7 mouse cellular contexts compared by ENCODE assay signal in the genomic region with DNA sequence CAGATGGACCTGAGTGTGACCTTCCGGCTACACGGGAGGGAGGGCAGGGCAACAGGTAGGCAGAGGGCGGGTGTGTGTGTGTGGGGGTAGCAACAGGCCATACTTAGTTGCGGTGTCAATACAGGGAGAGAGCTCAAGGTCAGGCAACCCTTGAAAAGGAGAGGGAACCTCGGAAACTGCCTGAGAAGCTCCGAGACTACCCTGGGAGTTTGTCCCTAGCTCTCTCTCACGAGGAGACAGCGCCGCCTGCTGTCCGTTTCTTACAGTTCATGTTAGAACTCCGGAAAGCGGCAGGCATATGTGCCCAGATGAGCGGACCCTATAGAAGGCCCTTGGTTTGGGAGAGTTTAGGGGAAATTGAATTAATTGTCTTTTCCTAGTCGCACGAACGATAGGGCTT. TPM values are rescaled to one million over a fixed set of nuclear protein-coding genes. Genes with fewer than 3 reads are reported as not detected.
A peak's percentile ranks its signal among the peaks of the same experiment; 100 is the strongest.
DNase-seq lines count a peak whose midpoint lies in the region; ATAC-seq lines count a peak whose summit lies in the region.

No protein-coding gene starts in this region.

- H3K9ac ChIP-seq in midbrain, embryonic 13.5 days (replicated peaks), result no peak overlapping the region

- ATAC-seq in granulocyte monocyte progenitor cell, adult 5-6 weeks (replicated peaks; ENCODE audit: poor library complexity, severe bottlenecking), result peak; percentile 79
- peak; percentile 66 for ATAC-seq in midbrain, embryonic 13.5 days

- H3K4me2 ChIP-seq in midbrain, embryonic 13.5 days (replicated peaks), result no peak overlapping the region

- no peaks in the 10 kb centered on the region for H3K4me1 ChIP-seq in midbrain, embryonic 13.5 days (replicated peaks)

- no peaks in the 10 kb centered on the region for H3K9me3 ChIP-seq in midbrain, embryonic 13.5 days

- peaks cover 64% of the 10 kb centered on the region for H3K27me3 ChIP-seq in midbrain, embryonic 13.5 days

- H3K4me3 ChIP-seq in midbrain, embryonic 13.5 days (replicated peaks), result no peak overlapping the region

- 5% methylated on average over 16 of the region's 16 CpGs for WGBS in midbrain, embryonic 13.5 days

- no peak overlapping the region for H3K27ac ChIP-seq in midbrain, embryonic 13.5 days

- intact Hi-C loops in left cerebral cortex, postnatal 4 days (cut with DNase I), result loop anchor here (2.0 to 5.0 kb wide), 2 partner anchors 272 to 410 kb away; no protein-coding TSS in a partner anchor

- peak; percentile 81 to 89 for DNase-seq in adrenal gland, adult 18-20 months (ENCODE audit: low spot score in 2 of 2)
- peak; percentile 96 for DNase-seq in embryo, embryonic 10.5 days (ENCODE audit: low spot score)
- DNase-seq in kidney, adult 11 months, result peak; percentile 51
- peak; percentile 89 for DNase-seq in left cerebral cortex, postnatal 4 days
- peak; percentile 47 to 74 for DNase-seq in spleen, adult 18-20 months

- H3K36me3 ChIP-seq in midbrain, embryonic 13.5 days, result peaks cover 12% of the 10 kb centered on the region

RNA-seq across cellular contexts. Expression of a gene that starts 8.4 kb away (rescaled TPM):
- total RNA-seq in adrenal gland, adult 18-20 months (2021), result under 1 TPM; 0.36 to 0.38 TPM
- not detected in 2 replicates for total RNA-seq in granulocyte monocyte progenitor cell, adult 5-6 weeks (2014; fragmentation: Nextera tagmentation)
- total RNA-seq in granulocyte monocyte progenitor cell, adult 5-6 weeks (2017), result not detected in 2 replicates
- total RNA-seq in left cerebral cortex, postnatal 4 days (2021), result 1 to 10 TPM; 1.7 TPM
- 0.39 and 0.71 TPM in 2 replicates for polyA plus RNA-seq in midbrain, embryonic 13.5 days (2015; fragmentation: Nextera tagmentation; extraction: Ambion mirVana)

RNA-seq across cellular contexts. Expression of a gene that starts 15.6 kb away (rescaled TPM):
- 10 to 100 TPM; 28.4 to 30.6 TPM for total RNA-seq in adrenal gland, adult 18-20 months (2021)
- 38.9 and 45.1 TPM in 2 replicates for total RNA-seq in granulocyte monocyte progenitor cell, adult 5-6 weeks (2014; fragmentation: Nextera tagmentation)
- total RNA-seq in granulocyte monocyte progenitor cell, adult 5-6 weeks (2017), result 14.9 and 16.4 TPM in 2 replicates
- total RNA-seq in left cerebral cortex, postnatal 4 days (2021), result 10 to 100 TPM; 23.2 to 26.6 TPM
- 57.8 and 60.7 TPM in 2 replicates for polyA plus RNA-seq in midbrain, embryonic 13.5 days (2015; fragmentation: Nextera tagmentation; extraction: Ambion mirVana)

RNA-seq across cellular contexts. Expression of a gene that starts 23.3 kb away (rescaled TPM):
- total RNA-seq in adrenal gland, adult 18-20 months (2021), result 1 to 10 TPM; 2.8 to 4.1 TPM
- total RNA-seq in granulocyte monocyte progenitor cell, adult 5-6 weeks (2014; fragmentation: Nextera tagmentation), result not detected in 2 replicates
- not detected in 2 replicates for total RNA-seq in granulocyte monocyte progenitor cell, adult 5-6 weeks (2017)
- total RNA-seq in left cerebral cortex, postnatal 4 days (2021), result 1 to 10 TPM; 4.3 to 4.4 TPM
- polyA plus RNA-seq in midbrain, embryonic 13.5 days (2015; fragmentation: Nextera tagmentation; extraction: Ambion mirVana), result 1.3 and 1.9 TPM in 2 replicates

RNA-seq across cellular contexts. Expression of a gene that starts 35.1 kb away (rescaled TPM):
- under 1 TPM; 0.26 to 0.27 TPM for total RNA-seq in adrenal gland, adult 18-20 months (2021)
- total RNA-seq in granulocyte monocyte progenitor cell, adult 5-6 weeks (2014; fragmentation: Nextera tagmentation), result not detected in 2 replicates
- not detected in 2 replicates for total RNA-seq in granulocyte monocyte progenitor cell, adult 5-6 weeks (2017)
- under 1 TPM in 1 of 2 experiments, not detected in 1; 0.18 TPM for total RNA-seq in left cerebral cortex, postnatal 4 days (2021)
- polyA plus RNA-seq in midbrain, embryonic 13.5 days (2015; fragmentation: Nextera tagmentation; extraction: Ambion mirVana), result 0.12 and 0.13 TPM in 2 replicates
